Mouse (Mus musculus): ENCODE data around the gene Mfsd4a.

Gene Mfsd4a

GRCm38 (mm10) chr1:132011785-132012184 is 56.1 kb downstream of the Mfsd4a start:
- no peak for DNase-seq

- DNase-seq, result no peak
Measured at GRCm38 (mm10) chr1:132010632-132011501, 57.0 kb downstream of the Mfsd4a start.

DNA sequence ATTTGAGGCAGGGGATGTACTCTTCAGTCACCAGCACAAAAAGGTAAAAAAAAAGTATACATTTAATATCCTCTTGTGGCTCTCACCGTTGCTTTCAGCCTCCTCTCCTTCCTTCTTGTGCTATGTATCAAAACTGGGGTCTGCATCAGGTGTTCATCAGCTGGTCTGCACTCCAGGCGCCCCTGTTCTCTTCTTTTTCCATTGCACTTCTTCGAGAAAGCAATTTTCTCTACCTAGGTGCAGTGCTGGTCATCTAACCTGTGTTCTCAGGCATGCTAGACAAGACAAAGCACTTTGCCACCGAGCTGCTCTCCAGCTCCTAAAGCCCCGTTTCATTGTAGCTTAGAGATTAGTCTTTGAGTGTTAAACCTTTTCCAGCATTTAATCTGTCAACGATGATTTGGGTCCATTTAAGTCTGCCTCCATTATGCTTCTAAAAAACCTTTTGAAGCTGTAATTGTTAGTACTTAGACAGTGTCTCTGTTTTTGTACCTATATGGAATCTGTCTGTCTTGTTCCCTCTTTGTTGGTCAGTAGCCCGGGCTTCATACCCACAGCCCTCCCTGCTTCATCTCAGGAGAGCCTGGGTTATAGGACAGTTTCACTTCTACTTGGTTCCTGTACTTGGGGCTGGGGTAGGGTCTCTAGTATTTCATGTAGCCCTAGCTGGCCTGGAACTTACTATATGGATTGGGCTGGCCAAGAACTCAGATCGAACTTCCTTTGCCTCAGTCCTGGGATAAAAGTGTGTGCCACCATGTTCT is 58.8 kb downstream of the Mfsd4a start:
- DNase-seq, result no peak

DNA sequence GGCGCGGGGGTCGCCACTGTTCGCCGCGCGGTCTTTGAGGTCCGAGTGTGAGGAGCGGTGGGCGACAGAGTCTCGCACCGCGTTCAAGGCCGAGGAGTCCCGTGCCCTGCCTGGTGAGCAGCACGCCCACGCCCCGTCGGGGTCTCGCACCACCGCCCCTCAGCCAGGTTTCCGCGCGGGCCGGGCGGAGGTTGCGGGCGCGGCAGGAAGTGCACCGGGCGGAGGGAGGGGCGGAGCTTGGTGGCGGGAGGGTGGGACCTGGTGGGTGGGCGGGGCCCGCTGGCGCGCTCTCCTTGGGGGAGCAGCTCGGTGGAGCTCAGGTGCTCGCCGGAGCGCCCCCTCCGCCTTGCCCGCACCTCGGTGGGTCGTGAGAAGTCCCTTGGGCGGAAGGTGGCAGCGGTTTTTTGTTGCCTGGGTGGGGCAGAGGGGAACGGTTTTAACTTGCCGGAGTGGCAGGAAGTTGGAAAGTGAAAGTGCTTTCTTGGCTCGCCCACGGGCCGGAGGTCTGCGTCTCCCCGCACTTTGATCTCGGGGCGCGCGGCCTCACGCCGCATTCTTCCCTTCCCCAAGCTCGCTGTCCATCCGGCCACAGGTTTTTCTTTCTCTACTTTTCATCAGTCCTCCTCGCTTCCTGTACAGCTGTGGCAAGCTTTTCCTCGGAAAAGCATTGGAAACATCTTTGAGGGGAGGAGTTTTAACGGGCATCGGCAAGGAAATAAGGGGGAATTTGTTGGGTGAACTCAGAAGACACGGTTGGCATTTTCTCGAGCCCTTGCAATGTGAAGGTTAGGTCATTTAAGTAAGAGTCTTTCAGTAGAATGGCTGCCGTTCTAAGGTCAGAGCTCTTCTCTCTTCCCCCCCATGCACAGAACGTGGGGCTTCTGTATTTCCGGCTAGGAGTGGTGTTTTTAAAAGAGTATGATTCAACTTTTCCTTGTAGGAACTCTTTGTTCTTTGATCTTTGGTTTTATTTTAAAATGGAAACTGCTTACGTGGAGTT is 59.7 kb downstream of the Mfsd4a start:
- DNase-seq, result peak; percentile 85

GRCm38 (mm10) chr1:132007282-132007815 is 60.5 kb downstream of the Mfsd4a start, which contains the start of gene Elk4:
Gene Elk4, plus strand, starts transcription at chr1:132007607.
- DNase-seq, result peak; percentile 91

DNA sequence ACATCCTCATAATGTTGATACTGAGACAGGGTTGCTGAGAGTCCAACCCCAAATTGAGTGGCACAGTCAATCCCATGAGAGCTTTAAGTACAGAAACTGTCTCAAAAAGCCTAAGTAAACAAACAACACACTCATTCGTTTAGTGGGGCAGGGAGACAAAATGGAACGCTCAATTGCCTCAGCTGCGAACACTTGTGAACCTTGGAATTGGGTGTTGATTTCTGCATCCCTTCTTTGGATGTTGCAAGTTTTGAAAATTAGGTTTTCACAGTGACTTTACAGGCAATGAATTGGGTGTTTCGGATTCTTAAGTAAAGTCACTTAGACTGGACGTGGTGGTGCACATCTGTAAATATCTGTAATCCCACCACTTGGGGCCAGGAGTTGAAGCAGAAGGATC is 61.1 kb downstream of the Mfsd4a start:
- no peak for DNase-seq

DNA sequence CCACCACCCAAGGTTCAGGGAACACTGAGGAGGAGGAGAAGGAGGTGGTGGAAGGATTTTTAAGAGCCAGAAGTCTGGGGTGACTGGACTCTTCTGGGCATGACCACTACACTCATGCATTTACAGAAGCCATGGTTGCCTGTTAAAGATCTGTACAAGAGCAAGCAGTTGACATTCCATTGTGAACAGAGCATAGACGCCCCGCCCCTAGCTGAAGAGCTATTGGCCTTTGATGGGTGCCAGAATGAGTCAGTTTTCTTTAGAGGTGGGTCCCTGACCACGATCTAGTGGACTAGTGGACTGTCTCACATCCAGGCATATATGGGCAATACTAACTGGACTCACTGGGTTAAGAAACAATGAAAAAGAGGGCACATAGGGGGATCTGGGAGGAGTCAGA is 61.8 kb downstream of the Mfsd4a start:
- DNase-seq, result no peak

GRCm38 (mm10) chr1:132005466-132005865 is 62.4 kb downstream of the Mfsd4a start:
- DNase-seq, result no peak

DNA sequence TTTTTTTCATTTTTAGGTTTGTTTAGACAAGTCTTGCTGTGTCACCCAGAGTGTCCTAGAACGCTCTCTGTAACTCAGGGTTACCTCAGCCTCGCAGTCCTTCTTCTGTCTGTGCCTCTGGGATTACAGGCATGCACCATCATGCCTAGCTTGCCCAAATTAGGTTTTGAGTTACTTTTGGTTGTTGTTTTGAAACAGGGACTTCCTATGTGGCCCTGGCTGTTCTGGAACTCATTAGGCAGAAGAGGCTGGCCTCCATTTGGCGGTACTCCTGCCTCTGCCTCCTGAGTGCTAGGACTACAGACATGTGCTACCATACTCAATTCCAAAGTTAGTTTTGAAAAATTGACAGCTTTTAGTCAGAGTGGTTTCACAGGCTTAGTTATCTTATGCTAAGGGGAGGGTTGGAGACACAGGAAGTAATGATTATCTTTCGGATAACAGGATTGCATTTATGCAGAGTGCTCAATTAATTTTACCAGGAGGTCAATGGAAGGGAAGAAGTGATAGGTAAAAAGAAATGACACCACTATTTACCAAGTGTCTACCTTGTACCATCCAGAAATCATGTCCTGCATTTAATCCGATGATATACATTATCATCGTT is 63.2 kb downstream of the Mfsd4a start:
- no peak for DNase-seq

- no peak for DNase-seq
Measured at GRCm38 (mm10) chr1:132003817-132004216, 64.0 kb downstream of the Mfsd4a start.

DNA sequence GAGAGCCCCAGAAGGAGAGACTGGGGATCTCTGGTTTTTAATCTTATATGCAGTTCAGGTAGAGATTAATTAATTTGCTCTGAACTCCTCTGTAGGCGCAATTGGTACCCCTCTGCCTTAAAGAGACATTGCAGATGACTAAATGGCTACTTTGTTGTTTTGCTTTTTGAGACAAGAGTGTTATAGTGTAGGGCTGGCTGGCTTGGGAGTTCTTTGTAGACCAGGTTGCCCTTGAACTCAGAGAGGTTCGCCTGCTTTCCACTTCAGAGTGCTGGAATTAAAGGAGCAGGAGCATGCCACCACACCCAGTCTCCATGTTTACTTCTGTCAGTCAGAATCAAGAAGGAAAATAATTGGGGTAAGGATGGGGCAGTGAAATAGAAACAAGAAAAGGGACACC is 64.8 kb downstream of the Mfsd4a start:
- no peak for DNase-seq

DNA sequence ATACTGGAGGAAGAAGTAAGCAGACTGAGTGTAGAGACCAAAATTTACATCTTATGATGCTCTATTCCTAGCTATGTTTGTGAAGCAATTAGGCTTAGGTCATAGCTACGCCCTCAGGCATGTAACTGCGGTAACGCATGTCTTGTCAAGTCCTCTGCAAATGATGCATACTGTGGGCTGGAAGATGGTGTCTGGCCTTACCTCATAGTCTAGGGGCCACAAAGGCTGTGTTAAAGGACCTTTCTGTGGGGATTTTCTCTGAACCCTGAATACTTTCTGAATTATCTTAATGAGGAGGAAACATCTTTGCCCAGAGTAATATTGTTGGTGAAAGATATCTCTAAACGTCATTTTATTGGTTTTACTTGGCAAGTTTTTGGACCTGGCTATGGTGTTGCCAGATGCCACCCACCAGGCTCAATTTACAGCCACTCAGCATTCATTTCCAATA is 66.0 kb downstream of the Mfsd4a start:
- DNase-seq, result no peak

DNA sequence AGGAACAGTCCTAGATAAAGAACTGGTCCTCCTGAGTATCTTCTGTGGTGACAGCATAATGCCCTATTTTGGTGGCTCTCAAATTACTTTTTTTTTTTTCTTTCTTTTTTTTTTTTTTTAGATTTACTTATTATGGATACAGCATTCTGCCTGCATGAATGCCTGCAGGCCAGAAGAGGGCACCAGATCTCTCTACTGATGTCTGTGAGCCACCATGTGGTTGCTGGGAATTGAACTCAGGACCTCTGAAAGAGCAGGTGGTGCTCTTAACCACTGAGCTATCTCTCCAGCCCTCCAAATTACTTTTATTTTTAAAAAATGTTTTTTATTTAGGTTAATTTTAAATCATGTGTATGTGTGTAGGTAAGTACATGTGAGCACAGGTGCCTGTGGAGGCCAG is 67.4 kb downstream of the Mfsd4a start:
- no peak for DNase-seq

DNA sequence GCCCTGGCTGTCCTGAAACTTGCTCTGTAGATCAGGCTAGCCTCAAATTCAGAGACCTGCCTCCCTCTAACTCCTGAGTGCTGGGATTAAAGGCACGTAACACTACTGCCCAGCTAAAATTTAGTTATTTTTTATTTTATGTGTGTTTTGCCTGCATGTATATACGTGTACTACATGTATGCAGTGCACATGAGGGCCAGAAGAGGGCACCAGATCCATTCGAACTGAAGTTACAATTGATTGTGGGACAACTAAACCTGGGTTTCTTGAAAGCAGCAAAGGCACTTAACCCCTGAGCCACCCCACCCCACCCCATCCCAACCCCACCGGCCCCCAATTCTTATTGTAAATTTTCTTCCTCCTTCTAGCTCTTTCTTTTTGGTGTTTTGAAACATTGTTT is 72.8 kb downstream of the Mfsd4a start:
- DNase-seq, result peak; percentile 46

DNA sequence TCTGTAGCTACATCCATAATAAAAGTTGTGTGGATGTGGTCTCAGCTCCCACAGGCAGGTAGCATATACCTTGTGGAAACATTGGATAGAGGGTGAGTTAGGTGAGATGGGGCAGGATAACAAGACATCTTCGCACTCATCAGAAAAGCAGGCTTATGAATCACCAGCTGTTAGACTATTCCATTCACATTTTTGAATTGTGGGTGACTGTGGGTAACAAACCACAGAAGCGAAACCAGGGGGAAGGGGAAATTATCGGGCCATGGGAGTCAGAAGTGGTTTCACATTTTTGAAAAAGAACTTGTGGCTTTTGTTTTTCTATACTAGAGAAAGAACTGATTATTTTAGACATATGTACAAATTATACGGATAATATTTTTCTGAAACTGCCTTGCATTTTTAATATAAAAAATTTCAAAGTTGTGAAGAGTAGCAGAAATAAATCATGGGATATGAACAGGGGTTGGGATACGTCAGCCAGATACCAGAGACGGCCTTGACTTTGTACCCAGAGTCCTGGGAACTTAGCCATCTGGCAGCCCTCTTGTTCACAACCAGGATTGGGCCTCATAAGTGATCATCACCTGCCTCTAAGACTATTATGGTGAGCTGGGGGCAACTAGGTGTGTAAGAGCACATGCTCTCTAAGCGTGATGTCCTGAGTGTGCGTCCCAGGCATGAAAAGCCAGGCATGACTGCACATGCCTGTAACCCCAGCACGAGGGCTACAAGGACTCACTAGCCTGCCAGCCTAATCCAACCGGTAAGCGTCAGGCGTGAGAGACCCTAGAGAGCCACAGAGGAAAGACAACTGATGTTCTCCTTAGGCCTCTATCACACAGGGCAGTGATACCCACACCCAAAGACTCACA is 74.5 kb downstream of the Mfsd4a start:
- DNase-seq, result peak; percentile 75

GRCm38 (mm10) chr1:131992561-131993001 is 75.3 kb downstream of the Mfsd4a start:
- DNase-seq, result no peak

- no peak for DNase-seq
Measured at GRCm38 (mm10) chr1:131990083-131990760, 77.6 kb downstream of the Mfsd4a start.

DNA sequence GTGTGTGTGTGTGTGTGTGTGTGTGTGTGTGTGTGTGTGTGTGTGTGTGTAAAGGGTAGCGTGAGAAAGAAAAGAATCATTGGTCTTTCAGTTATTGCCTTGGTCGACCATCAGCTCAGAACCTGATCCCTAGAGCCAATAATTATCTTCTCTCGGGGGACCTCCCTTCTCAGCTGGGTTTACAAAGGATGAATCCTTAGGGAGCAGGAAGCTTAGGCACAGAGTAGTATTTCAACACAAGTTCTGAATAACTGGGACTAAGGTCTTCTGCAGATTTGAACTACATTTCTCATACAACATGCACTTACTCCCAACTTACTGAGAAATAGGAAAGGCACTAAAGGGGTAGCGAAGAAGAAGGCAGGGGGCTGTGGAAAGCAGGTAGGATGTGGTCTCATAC is 78.4 kb downstream of the Mfsd4a start:
- DNase-seq, result no peak

DNA sequence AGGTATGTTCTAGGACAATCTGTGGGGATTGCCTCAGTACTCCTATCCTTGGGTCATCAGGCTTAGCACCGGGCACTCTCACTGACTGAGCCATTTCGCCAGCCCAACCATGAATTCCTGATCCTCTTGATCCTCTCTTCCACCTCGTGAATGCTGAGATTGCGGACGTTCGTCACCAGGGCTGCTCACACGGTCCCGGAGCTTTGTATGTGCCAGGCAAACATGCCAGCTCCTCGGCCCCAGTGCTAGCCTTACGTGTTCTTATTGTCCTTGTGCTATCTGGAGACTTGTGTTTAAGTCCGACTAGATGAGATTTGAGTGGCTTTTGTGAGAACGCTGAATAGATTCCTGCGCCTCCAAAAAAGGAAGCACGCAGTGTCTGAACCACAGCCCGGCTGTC is 80.4 kb downstream of the Mfsd4a start:
- DNase-seq, result no peak

DNA sequence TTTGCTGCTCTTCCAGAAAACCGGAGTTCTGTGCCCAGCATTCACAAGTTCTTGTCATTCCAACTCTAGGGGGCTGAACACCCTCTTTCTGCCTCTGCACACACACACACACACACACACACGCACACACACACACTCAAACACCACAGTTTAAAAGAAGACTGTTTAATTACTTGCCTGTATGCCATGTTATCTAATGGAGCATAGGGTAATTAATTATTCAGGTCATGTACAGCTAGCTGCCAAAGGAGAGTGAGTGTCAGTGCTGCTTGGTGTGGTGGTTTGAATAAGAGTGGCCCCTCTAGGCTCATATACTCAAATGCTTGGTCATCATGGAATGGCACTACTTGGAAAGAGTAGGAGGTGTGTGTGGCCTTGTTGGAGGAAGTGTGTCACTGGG is 84.1 kb downstream of the Mfsd4a start:
- DNase-seq, result no peak
